Mouse (Mus musculus): ENCODE results near the gene Iffo2.

DNA sequence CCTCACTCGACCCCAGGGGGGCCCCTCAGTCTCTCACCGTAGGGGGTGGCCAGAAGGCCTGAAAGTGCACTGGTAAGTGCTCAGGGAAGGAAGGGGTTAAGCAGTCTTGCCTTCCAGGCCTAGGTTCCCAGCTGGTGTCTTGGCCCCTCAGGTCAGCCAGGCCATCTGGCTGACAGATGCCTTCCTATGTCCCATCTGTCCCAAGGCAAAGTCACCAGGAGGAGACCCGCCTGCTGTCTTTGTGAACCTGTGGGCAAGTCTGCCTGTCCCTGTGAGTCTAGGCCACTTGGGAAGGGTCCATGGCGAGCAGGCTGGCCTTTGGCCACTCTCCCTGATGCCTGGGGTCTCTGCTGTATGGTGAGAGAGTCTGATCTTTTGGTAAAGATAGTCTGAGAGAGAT, 60.1 kb downstream of the Iffo2 start:
- TF ChIP-seq POLR2A (IDR thresholded peaks at IDR 0.05; ENCODE audit: borderline replicate concordance, control insufficient read depth, low read depth, low read length) (no peak), CTCF (IDR thresholded peaks at IDR 0.05; ENCODE audit: control insufficient read depth, insufficient read depth, low read length) (no peak)

All from bone marrow, adult 2 months (tissue).